Mouse (Mus musculus): ENCODE measurements around the gene Scarb2. TPM values are rescaled to one million over a fixed set of nuclear protein-coding genes. Genes with fewer than 3 reads are reported as not detected.

The Scarb2 gene
- 29.1 and 30.3 TPM in 2 replicates for polyA plus RNA-seq (2012; rRNA removed)

DNA sequence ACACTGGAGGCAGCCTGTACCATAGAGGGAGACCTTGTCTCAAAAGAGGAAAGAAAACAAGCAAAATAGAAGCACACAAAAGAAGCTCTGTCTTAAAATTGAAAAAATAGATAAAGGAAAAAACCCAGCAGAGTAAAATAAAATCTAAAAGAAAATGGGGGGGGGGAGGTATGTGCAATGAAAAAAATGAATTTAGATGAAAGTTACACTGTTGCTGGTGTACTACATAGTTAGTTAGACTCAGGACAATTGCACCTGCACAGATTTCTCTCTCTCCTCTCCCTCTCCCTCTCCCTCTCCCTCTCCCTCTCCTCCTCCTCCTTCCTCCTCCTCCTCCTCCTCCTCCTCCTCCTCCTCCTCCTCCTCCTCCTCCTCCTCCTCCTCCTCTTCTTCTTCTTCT is at the start of gene Scarb2:
Gene Scarb2, minus strand, starts transcription at position 101 of the 400 bp plus-strand sequence.

GRCm38 (mm10) chr5:92554891-92555511 is 48.4 kb upstream of the Scarb2 start, which contains the start of gene Fam47e:
Gene Fam47e (plus strand): TSS chr5:92555069.

DNA sequence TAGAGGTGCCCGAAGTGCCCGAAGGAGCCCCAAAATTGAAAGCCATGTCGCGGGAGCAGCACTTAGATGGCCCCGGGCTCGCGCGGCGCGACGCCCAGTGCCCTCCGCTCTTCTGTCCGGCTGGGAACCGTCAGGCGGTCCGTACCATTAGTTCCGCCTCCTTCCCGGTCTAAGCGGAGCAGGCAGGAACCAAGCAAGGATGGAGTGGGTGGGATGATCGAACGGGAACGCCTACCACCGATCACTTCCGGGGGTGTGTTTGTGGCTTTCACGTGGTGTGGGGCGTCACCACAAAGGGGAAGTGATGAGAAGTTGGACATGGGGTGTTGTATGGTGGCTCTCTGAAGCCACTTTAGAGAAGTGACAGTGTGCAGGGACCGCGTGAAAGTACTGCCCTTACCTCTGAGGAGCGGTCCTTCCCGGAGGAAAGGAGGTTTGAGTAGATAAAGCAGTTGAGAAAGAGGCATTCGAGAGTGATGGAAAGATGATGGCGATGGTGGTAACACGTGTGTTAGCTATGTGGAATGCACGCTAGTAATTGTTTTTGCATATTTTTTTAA is 71.5 kb downstream of the Scarb2 start, which contains the start of gene Nup54:
Gene Nup54, minus strand, starts transcription at position 195 of the 560 bp plus-strand sequence.

Other genes starting within 250 kb of the Scarb2 start
- 4.7 and 5.2 TPM in 2 replicates for gene Naaa, start 228.7 kb downstream of the Scarb2 start, polyA plus RNA-seq (2012; rRNA removed)
- 29.8 and 30.7 TPM in 2 replicates for gene Sdad1, start 196.4 kb downstream of the Scarb2 start, polyA plus RNA-seq (2012; rRNA removed)
- not detected in 2 replicates for gene Cxcl9, start 178.8 kb downstream of the Scarb2 start, polyA plus RNA-seq (2012; rRNA removed)
- 2.5 and 4.2 TPM in 2 replicates for gene Art3, start 175.0 kb downstream of the Scarb2 start, polyA plus RNA-seq (2012; rRNA removed)
- 0.63 and 0.65 TPM in 2 replicates for gene Cxcl10, start 157.9 kb downstream of the Scarb2 start, polyA plus RNA-seq (2012; rRNA removed)
- 46.9 and 62.7 TPM in 2 replicates for gene Nup54, start 71.6 kb downstream of the Scarb2 start, polyA plus RNA-seq (2012; rRNA removed)
- 0.05 TPM in 1 of 2 replicates, not detected in the other for gene Fam47e, start 48.2 kb upstream of the Scarb2 start, polyA plus RNA-seq (2012; rRNA removed)
- gene Stbd1, start 96.2 kb upstream of the Scarb2 start, polyA plus RNA-seq (2012; rRNA removed): 5.0 and 6.1 TPM in 2 replicates
- 1.2 and 1.6 TPM in 2 replicates for gene Ccdc158, start 168.4 kb upstream of the Scarb2 start, polyA plus RNA-seq (2012; rRNA removed)
- gene Shroom3, start 176.6 kb upstream of the Scarb2 start, polyA plus RNA-seq (2012; rRNA removed): 11.6 and 14.4 TPM in 2 replicates